Mouse (Mus musculus): ENCODE measurements around the gene Whrn. TPM values are rescaled to one million over a fixed set of nuclear protein-coding genes. Genes with fewer than 3 reads are reported as not detected.

The Whrn gene
- polyA plus RNA-seq, 1 experiment, result 28.9 TPM

DNA sequence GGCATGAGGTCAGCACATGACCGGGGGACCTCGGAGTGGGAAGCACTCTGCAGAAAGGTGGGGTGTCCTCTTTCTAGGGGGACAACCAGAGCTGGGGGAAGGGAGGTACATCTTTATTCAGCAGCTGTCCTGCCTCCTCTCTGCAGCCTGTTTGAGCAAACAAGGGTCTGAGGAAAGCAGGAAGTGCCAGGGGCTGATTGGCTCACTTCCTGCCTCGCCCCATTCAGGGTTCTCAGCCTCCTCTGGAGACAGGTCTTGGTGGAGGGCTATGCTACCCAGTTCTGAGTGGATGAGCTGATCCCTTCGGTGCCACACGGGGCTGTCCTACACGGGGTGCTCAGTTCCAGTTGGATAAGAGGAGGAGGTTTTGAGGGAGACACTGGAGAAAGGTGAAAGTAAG lies 104.5 kb downstream of the Whrn start:
- Histone ChIP-seq H3K27me3 (ENCODE audit: control insufficient read depth, insufficient read depth, insufficient read length) (no peaks in the 10 kb centered on the region), H3ac (ENCODE audit: control insufficient read depth, insufficient read length, low read depth) (no peak overlapping the region), H3K4me3 (ENCODE audit: insufficient read depth, poor library complexity, severe bottlenecking) (no peak overlapping the region), H3K36me3 (ENCODE audit: control insufficient read depth, insufficient read depth) (peaks cover 4% of the 10 kb centered on the region), H3K79me2 (ENCODE audit: control insufficient read depth, insufficient read depth) (no peaks in the 10 kb centered on the region), H3K79me3 (ENCODE audit: low read depth) (no peaks in the 10 kb centered on the region)
- TF ChIP-seq MAX (IDR thresholded peaks at IDR 0.05) (no peak), FOSL1 (IDR thresholded peaks at IDR 0.05; ENCODE audit: insufficient read depth, low read length, poor library complexity, severe bottlenecking) (no peak), CEBPB (IDR thresholded peaks at IDR 0.05; ENCODE audit: low read depth) (no peak), MYOG (IDR thresholded peaks at IDR 0.05; ENCODE audit: control insufficient read depth, extremely low read depth, insufficient read length) (no peak), MYOD1 (IDR thresholded peaks at IDR 0.05; ENCODE audit: control insufficient read depth, insufficient read length, low read depth) (no peak), USF1 (IDR thresholded peaks at IDR 0.05; ENCODE audit: low read depth) (no peak), CTCF (IDR thresholded peaks at IDR 0.05; ENCODE audit: control insufficient read depth, insufficient read depth, insufficient read length) (no peak)

DNA sequence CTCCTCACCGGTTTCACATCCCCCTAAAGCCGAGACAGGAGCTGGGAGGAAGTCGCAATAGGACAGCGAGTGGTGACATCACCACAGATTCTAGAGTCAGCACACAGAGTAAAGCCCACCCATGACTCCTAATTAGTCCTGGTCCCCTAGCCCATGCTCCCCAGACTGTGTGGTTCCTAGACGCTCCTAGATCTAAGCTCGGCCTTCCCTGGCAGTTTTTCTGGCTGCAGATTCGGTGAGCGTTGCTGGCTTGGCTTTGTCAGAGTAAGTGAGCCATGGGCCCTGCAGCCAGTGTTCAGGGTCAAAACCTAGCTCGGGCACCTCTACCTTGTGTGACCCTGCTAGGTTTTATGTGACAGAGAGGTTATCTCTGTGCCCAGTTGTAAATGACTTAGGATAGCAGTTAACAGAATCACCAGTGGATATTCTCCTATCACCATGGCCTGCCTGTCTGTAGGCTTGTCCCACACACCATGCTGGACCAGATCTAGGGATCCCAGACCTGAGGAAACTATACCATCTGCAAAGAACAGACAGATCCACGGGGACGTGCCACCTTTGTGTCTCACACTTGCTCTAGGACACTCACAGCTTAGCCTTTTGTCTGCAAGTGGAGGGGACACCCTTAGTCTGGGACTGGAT lies 105.8 kb downstream of the Whrn start:
- Histone ChIP-seq H3K4me3 (ENCODE audit: insufficient read depth, poor library complexity, severe bottlenecking) (no peak overlapping the region), H3K36me3 (ENCODE audit: control insufficient read depth, insufficient read depth) (peaks cover 2% of the 10 kb centered on the region), H3K79me2 (ENCODE audit: control insufficient read depth, insufficient read depth) (no peaks in the 10 kb centered on the region), H3K79me3 (ENCODE audit: low read depth) (no peaks in the 10 kb centered on the region), H3ac (ENCODE audit: control insufficient read depth, insufficient read length, low read depth) (no peak overlapping the region), H3K27me3 (ENCODE audit: control insufficient read depth, insufficient read depth, insufficient read length) (no peaks in the 10 kb centered on the region)
- TF ChIP-seq MAX (IDR thresholded peaks at IDR 0.05) (no peak), CTCF (IDR thresholded peaks at IDR 0.05; ENCODE audit: control insufficient read depth, insufficient read depth, insufficient read length) (no peak), MYOG (IDR thresholded peaks at IDR 0.05; ENCODE audit: control insufficient read depth, extremely low read depth, insufficient read length) (no peak), CEBPB (IDR thresholded peaks at IDR 0.05; ENCODE audit: low read depth) (no peak), USF1 (IDR thresholded peaks at IDR 0.05; ENCODE audit: low read depth) (no peak), FOSL1 (IDR thresholded peaks at IDR 0.05; ENCODE audit: insufficient read depth, low read length, poor library complexity, severe bottlenecking) (no peak), MYOD1 (IDR thresholded peaks at IDR 0.05; ENCODE audit: control insufficient read depth, insufficient read length, low read depth) (no peak)

DNA sequence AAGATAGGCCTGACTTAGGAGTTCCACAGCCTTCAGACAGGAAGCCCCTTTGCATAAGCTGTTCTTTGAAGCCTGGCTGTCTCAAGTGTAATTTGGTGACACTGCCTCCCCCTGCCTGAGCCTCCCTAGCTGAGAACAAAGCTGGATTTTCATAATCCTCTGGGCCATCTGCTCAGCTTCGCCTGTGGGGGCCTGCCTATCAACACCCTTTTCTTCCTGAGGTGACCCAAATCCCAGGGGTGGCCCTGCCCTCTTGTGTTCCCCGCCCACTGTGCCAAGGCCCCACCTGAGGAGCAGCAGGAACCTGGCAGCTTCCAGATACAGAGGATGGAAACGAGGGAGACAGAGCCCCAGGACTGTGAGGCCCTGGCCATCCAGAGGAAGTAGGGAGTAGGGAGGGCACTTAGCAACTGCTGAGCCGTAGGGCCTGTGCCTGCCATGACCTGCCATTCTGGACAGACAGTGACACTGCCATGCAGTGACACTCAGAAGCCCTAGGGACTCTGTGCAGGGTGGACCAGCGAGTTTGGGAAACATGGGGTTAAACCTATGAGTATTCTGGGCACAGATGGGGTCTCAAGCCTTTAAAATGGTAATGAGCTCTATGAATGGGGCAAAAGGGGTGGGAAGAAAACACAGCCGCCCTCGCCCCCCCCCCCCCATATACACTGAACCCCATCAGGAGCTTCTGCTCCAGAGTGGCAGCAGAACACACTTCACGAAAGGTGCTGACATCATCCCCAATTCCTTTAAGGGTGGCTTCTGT lies 106.5 kb downstream of the Whrn start:
- Histone ChIP-seq H3K79me2 (ENCODE audit: control insufficient read depth, insufficient read depth) (no peaks in the 10 kb centered on the region), H3K4me3 (ENCODE audit: insufficient read depth, poor library complexity, severe bottlenecking) (no peak overlapping the region), H3K27me3 (ENCODE audit: control insufficient read depth, insufficient read depth, insufficient read length) (no peaks in the 10 kb centered on the region), H3K36me3 (ENCODE audit: control insufficient read depth, insufficient read depth) (no peaks in the 10 kb centered on the region), H3ac (ENCODE audit: control insufficient read depth, insufficient read length, low read depth) (no peak overlapping the region), H3K79me3 (ENCODE audit: low read depth) (no peaks in the 10 kb centered on the region)
- TF ChIP-seq FOSL1 (IDR thresholded peaks at IDR 0.05; ENCODE audit: insufficient read depth, low read length, poor library complexity, severe bottlenecking) (no peak), MAX (IDR thresholded peaks at IDR 0.05) (no peak), USF1 (IDR thresholded peaks at IDR 0.05; ENCODE audit: low read depth) (no peak), MYOD1 (IDR thresholded peaks at IDR 0.05; ENCODE audit: control insufficient read depth, insufficient read length, low read depth) (no peak), CTCF (IDR thresholded peaks at IDR 0.05; ENCODE audit: control insufficient read depth, insufficient read depth, insufficient read length) (no peak), CEBPB (IDR thresholded peaks at IDR 0.05; ENCODE audit: low read depth) (no peak), MYOG (IDR thresholded peaks at IDR 0.05; ENCODE audit: control insufficient read depth, extremely low read depth, insufficient read length) (no peak)

DNA sequence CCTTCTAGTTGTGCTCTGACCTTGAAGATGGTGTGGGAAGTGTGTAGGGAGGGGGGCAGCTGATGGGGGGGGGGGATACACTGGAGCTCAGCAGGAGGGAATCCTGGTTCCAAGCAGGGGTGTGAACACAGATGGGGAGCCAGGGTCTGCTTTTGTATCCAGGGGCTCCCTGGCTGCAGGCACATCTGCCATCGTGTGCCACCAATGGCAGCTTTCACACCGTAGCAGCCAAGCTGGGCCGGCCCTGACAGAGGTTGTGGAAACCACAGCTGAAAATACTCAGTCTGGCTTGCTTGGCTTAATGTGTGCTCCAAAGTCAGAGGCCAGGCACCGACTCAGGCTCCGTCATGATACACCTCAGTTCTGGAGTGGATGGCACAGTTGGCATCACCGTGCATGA lies 107.8 kb downstream of the Whrn start:
- H3ac ChIP-seq (ENCODE audit: control insufficient read depth, insufficient read length, low read depth), result no peak overlapping the region
- H3K79me3 ChIP-seq (ENCODE audit: low read depth), result no peaks in the 10 kb centered on the region
- no peaks in the 10 kb centered on the region for H3K36me3 ChIP-seq (ENCODE audit: control insufficient read depth, insufficient read depth)
- no peak overlapping the region for H3K4me3 ChIP-seq (ENCODE audit: insufficient read depth, poor library complexity, severe bottlenecking)
- no peak for TF ChIP-seq FOSL1 (IDR thresholded peaks at IDR 0.05; ENCODE audit: insufficient read depth, low read length, poor library complexity, severe bottlenecking)
- no peak for TF ChIP-seq USF1 (IDR thresholded peaks at IDR 0.05; ENCODE audit: low read depth)
- TF ChIP-seq MYOG (IDR thresholded peaks at IDR 0.05; ENCODE audit: control insufficient read depth, extremely low read depth, insufficient read length), result no peak
- TF ChIP-seq CEBPB (IDR thresholded peaks at IDR 0.05; ENCODE audit: low read depth), result no peak
- TF ChIP-seq MYOD1 (IDR thresholded peaks at IDR 0.05; ENCODE audit: control insufficient read depth, insufficient read length, low read depth), result no peak
- TF ChIP-seq CTCF (IDR thresholded peaks at IDR 0.05; ENCODE audit: control insufficient read depth, insufficient read depth, insufficient read length), result no peak
- H3K27me3 ChIP-seq (ENCODE audit: control insufficient read depth, insufficient read depth, insufficient read length), result no peaks in the 10 kb centered on the region
- H3K79me2 ChIP-seq (ENCODE audit: control insufficient read depth, insufficient read depth), result no peaks in the 10 kb centered on the region

DNA sequence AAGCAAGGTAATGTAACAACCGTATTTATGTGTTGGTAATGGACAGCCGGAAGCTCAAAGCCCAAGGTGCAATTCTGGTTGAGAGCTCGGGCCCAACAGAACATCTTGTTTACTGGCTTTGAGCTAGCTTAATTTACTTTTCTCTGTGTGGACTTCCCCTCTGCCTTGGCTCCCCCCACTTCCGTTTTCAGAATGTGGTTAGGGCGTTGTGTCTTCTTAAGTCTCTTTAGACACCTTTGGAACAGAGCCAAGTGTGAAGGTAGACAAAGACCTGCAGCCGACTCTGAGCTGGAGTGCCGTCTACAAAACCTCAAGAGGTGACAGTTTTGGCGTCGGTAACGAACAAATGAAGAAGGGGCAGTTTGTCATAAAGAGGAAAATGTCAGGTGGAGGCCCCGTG lies 110.0 kb downstream of the Whrn start:
- no peak for TF ChIP-seq MYOG (IDR thresholded peaks at IDR 0.05; ENCODE audit: control insufficient read depth, extremely low read depth, insufficient read length)
- TF ChIP-seq MYOD1 (IDR thresholded peaks at IDR 0.05; ENCODE audit: control insufficient read depth, insufficient read length, low read depth), result no peak
- TF ChIP-seq USF1 (IDR thresholded peaks at IDR 0.05; ENCODE audit: low read depth), result no peak
- no peak for TF ChIP-seq CTCF (IDR thresholded peaks at IDR 0.05; ENCODE audit: control insufficient read depth, insufficient read depth, insufficient read length)
- no peak for TF ChIP-seq CEBPB (IDR thresholded peaks at IDR 0.05; ENCODE audit: low read depth)
- no peak for TF ChIP-seq FOSL1 (IDR thresholded peaks at IDR 0.05; ENCODE audit: insufficient read depth, low read length, poor library complexity, severe bottlenecking)
- no peak overlapping the region for H3ac ChIP-seq (ENCODE audit: control insufficient read depth, insufficient read length, low read depth)

More for the DNA sequence above, 110.0 kb downstream of the Whrn start:
- H3K79me3 ChIP-seq (ENCODE audit: low read depth), result no peaks in the 10 kb centered on the region
- H3K36me3 ChIP-seq (ENCODE audit: control insufficient read depth, insufficient read depth), result peaks cover 4% of the 10 kb centered on the region
- no peaks in the 10 kb centered on the region for H3K79me2 ChIP-seq (ENCODE audit: control insufficient read depth, insufficient read depth)
- H3K27me3 ChIP-seq (ENCODE audit: control insufficient read depth, insufficient read depth, insufficient read length), result no peaks in the 10 kb centered on the region
- no peak overlapping the region for H3K4me3 ChIP-seq (ENCODE audit: insufficient read depth, poor library complexity, severe bottlenecking)
